17 mouse cellular contexts compared by ENCODE assay signal in the genomic region with DNA sequence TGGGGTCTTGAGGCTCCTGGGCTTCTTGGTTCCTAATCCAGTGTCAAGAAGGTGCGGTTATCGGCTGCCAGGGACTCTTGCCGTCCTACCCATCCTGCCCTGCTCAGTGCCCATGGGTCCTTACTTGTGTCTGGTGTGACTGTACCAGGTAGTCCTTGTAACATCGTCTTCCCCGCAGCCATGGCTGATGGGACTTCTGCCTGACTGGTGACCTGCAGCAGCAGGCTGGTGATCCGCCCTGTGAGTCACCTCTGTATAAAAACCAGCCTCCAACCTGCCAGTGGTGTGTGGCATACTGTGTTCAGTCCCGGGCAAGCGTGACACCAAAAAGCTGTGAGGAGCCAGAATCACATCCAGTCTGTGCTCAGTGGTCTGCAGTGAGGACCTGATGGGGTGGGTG.
"Had no signal": no experiment of that assay in that cellular context is flagged by ENCODE, and none has a peak within 500 bp of the region (broad histone marks: within the 10 kb centered on the region; RNA-seq: fewer than 3 reads in every experiment).

No protein-coding gene starts in this region.

- H3K9ac ChIP-seq: limb, embryonic 13.5 days; liver, embryonic 14.5 days; lung, embryonic 14.5 days; midbrain, embryonic 13.5 days; neural tube, embryonic 13.5 days had no signal

- H3K4me3 ChIP-seq: layer of hippocampus, adult 2 months; limb, embryonic 10.5 days; limb, embryonic 13.5 days; midbrain, embryonic 10.5 days; midbrain, embryonic 13.5 days; myocyte; neural tube, embryonic 13.5 days had no signal

- H3K4me1 ChIP-seq: limb, embryonic 13.5 days; midbrain, embryonic 13.5 days; neural tube, embryonic 13.5 days had no signal

- H3K27me3 ChIP-seq: limb, embryonic 13.5 days; midbrain, embryonic 13.5 days; neural tube, embryonic 13.5 days had no signal

- H3K27ac ChIP-seq: layer of hippocampus, adult 2 months; limb, embryonic 13.5 days; liver, embryonic 14.5 days; macrophage; midbrain, embryonic 10.5 days; midbrain, embryonic 13.5 days; neural tube, embryonic 13.5 days had no signal

- H3K9me3 ChIP-seq: limb, embryonic 10.5 days; limb, embryonic 13.5 days; midbrain, embryonic 10.5 days; midbrain, embryonic 13.5 days; neural tube, embryonic 13.5 days had no signal

- DNase-seq: layer of hippocampus, adult 9-11 months; liver; liver, postnatal 0 days; lung, embryonic 14.5 days; retina, postnatal 1 day; thymus, adult 2 months; thymus, postnatal 14 days; thymus, postnatal 4 days had no signal
